Mouse (Mus musculus) lung, postnatal 0 days (tissue): ENCODE measurements at regions not wholly inside any gene's neighbourhood (a gene's known extent, or its start where the extent isn't known, plus 50 kb on each side); places are given as distances from the start of the nearest gene placed in this dataset.

ENCODE experiments used
- ATAC-seq: fragments of 200-750 bp; cut with Nextera tagmentation; 2 replicates; pipeline ENCODE4 v1.8.0; 2017; ENCODE audit warnings: moderate library complexity
- DNase-seq: peaks from one replicate; pipeline ENCODE4 v3.0.0-alpha.2; 2016; ENCODE audit warnings: low spot score
- H3K27ac ChIP-seq: fragments of 300-500 bp; sonication (generic); 2 replicates; pipeline ENCODE4 v1.5.1; 2014; ENCODE audit warnings: antibody characterized with exemption, mild to moderate bottlenecking, low read length, mixed read lengths
- H3K27me3 ChIP-seq: fragments of 300-500 bp; sonication (generic); replicated peaks from 2 replicates; pipeline ENCODE4 v1.6.1; 2014; ENCODE audit warnings: low read length, mixed read lengths; ENCODE audit not compliant: insufficient read depth
- H3K36me3 ChIP-seq: fragments of 300-500 bp; sonication (generic); 2 replicates; pipeline ENCODE4 v1.6.1; 2014; ENCODE audit warnings: low read length, mixed read lengths; ENCODE audit not compliant: insufficient read depth
- H3K4me1 ChIP-seq: fragments of 300-500 bp; sonication (generic); 2 replicates; pipeline ENCODE4 v1.6.1; 2014; ENCODE audit warnings: antibody characterized with exemption, low read depth, low read length, mixed read lengths; ENCODE audit not compliant: insufficient read depth
- H3K4me2 ChIP-seq: fragments of 300-500 bp; sonication (generic); replicated peaks from 2 replicates; pipeline ENCODE4 v1.6.1; 2014; ENCODE audit warnings: low read depth, mild to moderate bottlenecking, low read length, moderate library complexity, mixed read lengths
- H3K4me3 ChIP-seq: fragments of 300-500 bp; sonication (generic); 2 replicates; pipeline ENCODE4 v1.5.1; 2014; ENCODE audit warnings: low read depth, low read length
- H3K9ac ChIP-seq: fragments of 300-500 bp; sonication (generic); replicated peaks from 2 replicates; pipeline ENCODE4 v1.6.1; 2014; ENCODE audit warnings: low read depth, mild to moderate bottlenecking
- H3K9me3 ChIP-seq: fragments of 300-500 bp; sonication (generic); 2 replicates; pipeline ENCODE4 v1.6.1; 2016; ENCODE audit warnings: low read length, mixed read lengths
- CTCF ChIP-seq: IDR thresholded peaks from 2 replicates; pipeline ENCODE4 v1.5.1; 2016; ENCODE audit warnings: antibody characterized with exemption, mild to moderate bottlenecking
- EP300 ChIP-seq: IDR thresholded peaks from 2 replicates; pipeline ENCODE4 v1.6.1; 2016; ENCODE audit warnings: antibody characterized with exemption, mild to moderate bottlenecking, control low read depth
- WGBS: fragments of 180-500 bp; shearing (Covaris S2); extraction: QIAGEN DNeasy Blood & Tissue Kit; methylation state at CpG from one replicate; pipeline ENCODE4 v1.1.7; 2014; 5-methylcytosine and 5-hydroxymethylcytosine counted together

GRCm38 (mm10) chr7:95992521-95992920, 178.5 kb upstream of the Tenm4 start:
- Histone ChIP-seq H3K4me2 (no peak overlapping the region), H3K9me3 (no peaks in the 10 kb centered on the region), H3K27me3 (no peaks in the 10 kb centered on the region), H3K4me1 (no peaks in the 10 kb centered on the region), H3K9ac (no peak overlapping the region), H3K27ac (no peak overlapping the region), H3K4me3 (no peak overlapping the region), H3K36me3 (no peaks in the 10 kb centered on the region)
- WGBS = 72% methylated on average over 3 of the region's 3 CpGs
- DNase-seq (no peak), ATAC-seq (no peak)
- TF ChIP-seq CTCF (no peak), EP300 (no peak)

GRCm38 (mm10) chr7:95997190-95997589, 173.9 kb upstream of the Tenm4 start:
- H3K27me3 ChIP-seq = no peaks in the 10 kb centered on the region
- H3K4me3 ChIP-seq = no peak overlapping the region
- no peak overlapping the region for H3K27ac ChIP-seq
- ATAC-seq (no peak), DNase-seq (no peak)
- H3K9ac ChIP-seq = no peak overlapping the region
- TF ChIP-seq EP300 (no peak), CTCF (no peak)
- H3K4me2 ChIP-seq = no peak overlapping the region
- no peaks in the 10 kb centered on the region for H3K4me1 ChIP-seq
- no peaks in the 10 kb centered on the region for H3K36me3 ChIP-seq
- 69% methylated on average over 3 of the region's 3 CpGs for WGBS
- no peaks in the 10 kb centered on the region for H3K9me3 ChIP-seq

- H3K9ac ChIP-seq = no peak overlapping the region
- H3K27ac ChIP-seq = no peak overlapping the region
- ATAC-seq = no peak
- H3K4me2 ChIP-seq = no peak overlapping the region
- H3K27me3 ChIP-seq = no peaks in the 10 kb centered on the region
- no peak for DNase-seq
- H3K9me3 ChIP-seq = no peaks in the 10 kb centered on the region
- H3K4me3 ChIP-seq = no peak overlapping the region
- TF ChIP-seq EP300 (no peak), CTCF (no peak)
- 75% methylated on average over 4 of the region's 4 CpGs for WGBS
- H3K36me3 ChIP-seq = no peaks in the 10 kb centered on the region
- no peaks in the 10 kb centered on the region for H3K4me1 ChIP-seq
These were observed 171.9 kb upstream of the Tenm4 start for GRCm38 (mm10) chr7:95999189-95999588.

GRCm38 (mm10) chr7:96002401-96002800, 168.6 kb upstream of the Tenm4 start:
- Histone ChIP-seq H3K4me3 (no peak overlapping the region), H3K9ac (no peak overlapping the region), H3K27me3 (no peaks in the 10 kb centered on the region), H3K4me1 (no peaks in the 10 kb centered on the region), H3K4me2 (no peak overlapping the region), H3K36me3 (no peaks in the 10 kb centered on the region), H3K9me3 (no peaks in the 10 kb centered on the region), H3K27ac (no peak overlapping the region)
- DNase-seq = no peak
- TF ChIP-seq EP300 (no peak), CTCF (no peak)
- WGBS = 70% methylated on average over 5 of the region's 5 CpGs
- no peak for ATAC-seq

- WGBS = 73% methylated on average over 2 of the region's 2 CpGs
These were observed 164.7 kb upstream of the Tenm4 start for GRCm38 (mm10) chr7:96006299-96006698.

DNA sequence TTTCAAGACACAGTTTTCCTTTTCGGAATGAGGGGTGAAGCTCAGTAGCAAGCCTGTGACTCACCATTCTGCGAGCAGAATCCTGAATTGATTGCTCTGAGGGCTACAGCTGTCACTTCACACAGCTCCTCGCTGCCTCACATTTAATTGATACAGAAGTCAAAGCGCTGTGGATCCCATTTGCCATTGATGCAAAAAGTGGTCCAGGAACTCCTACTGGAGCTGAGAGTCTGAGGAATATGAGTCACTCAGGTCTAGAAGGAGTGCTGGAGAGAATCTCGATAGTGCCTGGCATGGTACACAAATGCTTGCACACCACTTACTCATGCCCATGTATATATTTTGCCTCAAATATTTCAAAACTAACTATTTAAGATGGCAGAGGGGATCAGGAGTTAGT, 158.0 kb upstream of the Tenm4 start:
- ATAC-seq (no peak), DNase-seq (no peak)
- no peak overlapping the region for H3K4me2 ChIP-seq
- no peaks in the 10 kb centered on the region for H3K9me3 ChIP-seq
- WGBS = 82% methylated on average over 5 of the region's 5 CpGs
- no peak overlapping the region for H3K9ac ChIP-seq
- H3K4me3 ChIP-seq = no peak overlapping the region
- TF ChIP-seq EP300 (no peak), CTCF (no peak)
- H3K27me3 ChIP-seq = no peaks in the 10 kb centered on the region
- H3K4me1 ChIP-seq = no peaks in the 10 kb centered on the region
- no peak overlapping the region for H3K27ac ChIP-seq
- no peaks in the 10 kb centered on the region for H3K36me3 ChIP-seq

More at GRCm38 (mm10) chr7:96006299-96006698, 164.7 kb upstream of the Tenm4 start:
- H3K4me2 ChIP-seq = no peak overlapping the region
- no peak overlapping the region for H3K9ac ChIP-seq
- H3K27ac ChIP-seq = no peak overlapping the region
- H3K27me3 ChIP-seq = no peaks in the 10 kb centered on the region
- ATAC-seq = no peak
- no peak for TF ChIP-seq EP300
- no peak for TF ChIP-seq CTCF
- H3K36me3 ChIP-seq = no peaks in the 10 kb centered on the region
- DNase-seq = no peak
- H3K4me1 ChIP-seq = no peaks in the 10 kb centered on the region
- no peak overlapping the region for H3K4me3 ChIP-seq
- H3K9me3 ChIP-seq = no peaks in the 10 kb centered on the region

DNA sequence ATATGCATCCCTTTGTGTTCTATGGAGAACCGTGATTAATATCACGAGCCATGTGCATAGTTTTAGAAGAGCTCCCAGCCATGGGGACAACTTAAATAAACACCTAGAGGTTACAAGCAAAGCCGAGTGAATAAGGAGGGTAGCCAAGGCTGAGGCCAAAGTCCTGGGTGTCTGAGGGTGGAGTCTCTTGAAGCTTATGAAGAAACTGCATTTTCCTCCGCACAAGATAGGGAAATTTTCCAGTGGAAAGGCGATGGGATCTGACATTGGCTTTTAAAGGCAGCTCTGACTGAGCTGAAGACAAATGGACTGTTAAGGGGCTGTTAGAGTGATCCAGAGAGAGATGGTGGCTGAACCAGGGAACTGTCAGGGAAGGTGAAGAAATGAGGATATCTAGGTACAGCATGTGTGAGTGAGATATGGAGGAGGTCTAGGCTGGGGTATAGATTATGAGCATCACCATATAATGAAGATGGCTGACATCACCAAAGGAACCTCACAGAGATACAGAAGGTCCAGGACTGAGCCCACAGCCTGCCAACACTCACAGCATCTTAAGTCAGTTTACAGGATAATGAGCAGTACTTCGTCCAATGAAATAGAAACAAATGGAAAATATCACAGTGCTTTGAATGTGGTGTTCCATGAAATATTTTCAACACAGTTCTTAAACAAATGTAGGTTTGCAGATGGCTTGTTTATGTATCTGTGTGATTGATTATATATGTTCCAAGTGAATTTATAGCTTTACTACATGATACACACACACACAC, 153.7 kb upstream of the Tenm4 start:
- Histone ChIP-seq H3K27ac (no peak overlapping the region), H3K4me1 (no peaks in the 10 kb centered on the region), H3K36me3 (no peaks in the 10 kb centered on the region), H3K27me3 (no peaks in the 10 kb centered on the region), H3K9ac (no peak overlapping the region), H3K4me3 (no peak overlapping the region), H3K9me3 (no peaks in the 10 kb centered on the region), H3K4me2 (no peak overlapping the region)
- DNase-seq = no peak
- WGBS = 50% methylated on average over 6 of the region's 6 CpGs
- TF ChIP-seq CTCF (no peak), EP300 (no peak)
- ATAC-seq = no peak
